Mouse (Mus musculus) embryo, embryonic 10 days (tissue): ENCODE data around the gene Eps8l2.

Source experiments
- DNase-seq: peaks from one replicate; pipeline ENCODE4 v3.0.0-alpha.2; 2015; ENCODE audit warnings: low spot score

The Eps8l2 gene

GRCm38 (mm10) chr7:141364349-141365048, 25.8 kb downstream of the Eps8l2 start:
- DNase-seq: no peak

GRCm38 (mm10) chr7:141365049-141365445, 26.4 kb downstream of the Eps8l2 start:
- no peak for DNase-seq

GRCm38 (mm10) chr7:141367358-141367757, 28.7 kb downstream of the Eps8l2 start:
- no peak for DNase-seq

GRCm38 (mm10) chr7:141369918-141370317, 31.2 kb downstream of the Eps8l2 start:
- DNase-seq: no peak

GRCm38 (mm10) chr7:141371942-141372595, 33.4 kb downstream of the Eps8l2 start:
- no peak for DNase-seq

GRCm38 (mm10) chr7:141373611-141374010, 34.9 kb downstream of the Eps8l2 start:
- peak; percentile 26 for DNase-seq

GRCm38 (mm10) chr7:141374399-141374798, 35.7 kb downstream of the Eps8l2 start:
- DNase-seq: no peak

- no peak for DNase-seq
These were observed 40.9 kb downstream of the Eps8l2 start for GRCm38 (mm10) chr7:141379584-141379983.

- DNase-seq: no peak
These were observed 42.6 kb downstream of the Eps8l2 start for GRCm38 (mm10) chr7:141381068-141381835.

- DNase-seq: no peak
These were observed 49.3 kb downstream of the Eps8l2 start for GRCm38 (mm10) chr7:141387807-141388486.

GRCm38 (mm10) chr7:141388487-141389109, 49.9 kb downstream of the Eps8l2 start:
- no peak for DNase-seq

GRCm38 (mm10) chr7:141390326-141391259, 51.9 kb downstream of the Eps8l2 start:
- no peak for DNase-seq

- peak; percentile 100 for DNase-seq
These were observed 53.2 kb downstream of the Eps8l2 start, which contains the start of gene Taldo1 for GRCm38 (mm10) chr7:141391625-141392551. Taldo1 (plus strand) TSS chr7:141392199.

- DNase-seq: no peak
These were observed 54.0 kb downstream of the Eps8l2 start for GRCm38 (mm10) chr7:141392552-141393222.

- no peak for DNase-seq
These were observed 55.5 kb downstream of the Eps8l2 start for GRCm38 (mm10) chr7:141394158-141394557.

- DNase-seq: peak; percentile 75
These were observed 56.1 kb downstream of the Eps8l2 start for GRCm38 (mm10) chr7:141394771-141395170.

GRCm38 (mm10) chr7:141395348-141395747, 56.7 kb downstream of the Eps8l2 start:
- no peak for DNase-seq

GRCm38 (mm10) chr7:141403305-141403704, 64.6 kb downstream of the Eps8l2 start:
- peak; percentile 80 for DNase-seq

GRCm38 (mm10) chr7:141405466-141405865, 66.8 kb downstream of the Eps8l2 start:
- no peak for DNase-seq
